Mouse (Mus musculus) erythroblast, embryonic 14.5 days (primary cell): ENCODE results near the gene Ppp1r18.

Experiments
- GATA1 ChIP-seq: IDR thresholded peaks from 2 replicates; pipeline ENCODE4 v1.6.1; 2012; ENCODE audit warnings: low read length, inconsistent platforms, mixed read lengths
- TAL1 ChIP-seq: IDR thresholded peaks from 3 replicates; pipeline ENCODE4 v1.6.1; 2012; ENCODE audit warnings: low read length, inconsistent platforms, mixed read lengths

- TF ChIP-seq TAL1 (no peak), GATA1 (no peak)
Measured at GRCm38 (mm10) chr17:35883777-35884176, 18.4 kb downstream of the Ppp1r18 start.
